Mouse (Mus musculus): ENCODE results near the gene Pabpn1.

Pabpn1 gene

GRCm38 (mm10) chr14:54892200-54892599 lies at the start of gene Pabpn1:
Pabpn1 (plus strand) TSS chr14:54892500.
- DNase-seq (ENCODE audit: low spot score) = no peak

GRCm38 (mm10) chr14:54843461-54843860 lies 48.8 kb upstream of the Pabpn1 start:
- DNase-seq (ENCODE audit: low spot score) = no peak

GRCm38 (mm10) chr14:54855726-54856125 lies 36.6 kb upstream of the Pabpn1 start:
- DNase-seq (ENCODE audit: low spot score) = no peak

GRCm38 (mm10) chr14:54856703-54857102 lies 35.6 kb upstream of the Pabpn1 start:
- no peak for DNase-seq (ENCODE audit: low spot score)

- DNase-seq (ENCODE audit: low spot score) = no peak
Observed at GRCm38 (mm10) chr14:54857891-54858290, 34.4 kb upstream of the Pabpn1 start.

- peak; percentile 44 for DNase-seq (ENCODE audit: low spot score)
Observed at GRCm38 (mm10) chr14:54860511-54860910, 31.8 kb upstream of the Pabpn1 start.

GRCm38 (mm10) chr14:54863501-54864312 lies 28.6 kb upstream of the Pabpn1 start:
- peak; percentile 62 for DNase-seq (ENCODE audit: low spot score)

GRCm38 (mm10) chr14:54864313-54865036 lies 27.8 kb upstream of the Pabpn1 start:
- peak; percentile 21 for DNase-seq (ENCODE audit: low spot score)

GRCm38 (mm10) chr14:54865626-54866025 lies 26.7 kb upstream of the Pabpn1 start:
- no peak for DNase-seq (ENCODE audit: low spot score)

- DNase-seq (ENCODE audit: low spot score) = no peak
Observed at GRCm38 (mm10) chr14:54866268-54866667, 26.0 kb upstream of the Pabpn1 start.

GRCm38 (mm10) chr14:54866936-54867335 lies 25.4 kb upstream of the Pabpn1 start:
- peak; percentile 59 for DNase-seq (ENCODE audit: low spot score)

- DNase-seq (ENCODE audit: low spot score) = no peak
Observed at GRCm38 (mm10) chr14:54868026-54868425, 24.3 kb upstream of the Pabpn1 start.

- no peak for DNase-seq (ENCODE audit: low spot score)
Observed at GRCm38 (mm10) chr14:54870861-54871260, 21.4 kb upstream of the Pabpn1 start, which contains the start of gene Homez. Homez (minus strand) TSS chr14:54870961.

- no peak for DNase-seq (ENCODE audit: low spot score)
Observed at GRCm38 (mm10) chr14:54874165-54874564, 18.1 kb upstream of the Pabpn1 start.

- DNase-seq (ENCODE audit: low spot score) = no peak
Observed at GRCm38 (mm10) chr14:54875844-54876538, 16.3 kb upstream of the Pabpn1 start.

- DNase-seq (ENCODE audit: low spot score) = peak; percentile 84
Observed at GRCm38 (mm10) chr14:54876539-54877047, 15.7 kb upstream of the Pabpn1 start.

- DNase-seq (ENCODE audit: low spot score) = peak; percentile 50
Observed at GRCm38 (mm10) chr14:54877048-54877715, 15.1 kb upstream of the Pabpn1 start, which contains the start of gene Ppp1r3e. Ppp1r3e (minus strand) TSS chr14:54877550.

- DNase-seq (ENCODE audit: low spot score) = no peak
Observed at GRCm38 (mm10) chr14:54883154-54884021, 8.9 kb upstream of the Pabpn1 start, which contains the start of the genes Bcl2l2 and Gm20521. Bcl2l2 (plus strand) TSS chr14:54883377. Gm20521 (plus strand) TSS chr14:54883441.

GRCm38 (mm10) chr14:54884022-54884712 lies 8.1 kb upstream of the Pabpn1 start:
- DNase-seq (ENCODE audit: low spot score) = no peak

- DNase-seq (ENCODE audit: low spot score) = no peak
Observed at GRCm38 (mm10) chr14:54885309-54885708, 7.0 kb upstream of the Pabpn1 start.

Measured in T-cell, adult 2 months (primary cell).